Mouse (Mus musculus): Measurements from ENCODE around the gene Atxn7l1. TPM values are rescaled to one million over a fixed set of nuclear protein-coding genes. Genes with fewer than 3 reads are reported as not detected.

The Atxn7l1 gene
- polyA plus RNA-seq, 1 experiment from 2014 or later: 22.1 TPM

GRCm38 (mm10) chr12:33174171-33174570, 26.7 kb downstream of the Atxn7l1 start:
- H3K9me3 ChIP-seq: no peaks in the 10 kb centered on the region
- no peaks in the 10 kb centered on the region for H3K36me3 ChIP-seq

GRCm38 (mm10) chr12:33174675-33175357, 27.3 kb downstream of the Atxn7l1 start:
- Histone ChIP-seq H3K9ac (0 out of 2 replicates have a peak overlapping the region, but pooled peaks have one; percentile 18), H3K9me3 (no peaks in the 10 kb centered on the region), H3K4me1 (replicated peaks) (peaks cover 43% of the 10 kb centered on the region), H3K36me3 (no peaks in the 10 kb centered on the region), H3K4me3 (no peak overlapping the region), H3K27me3 (no peaks in the 10 kb centered on the region), H3K4me2 (no peak overlapping the region), H3K27ac (replicated peaks) (no peak overlapping the region)
- 60% methylated on average over 10 of the region's 10 CpGs for WGBS
- 0 out of 2 replicates have a peak, but pooled peaks have one; percentile 5 for ATAC-seq (ENCODE audit: low read depth)

More at GRCm38 (mm10) chr12:33174171-33174570, 26.7 kb downstream of the Atxn7l1 start:
- no peaks in the 10 kb centered on the region for H3K27me3 ChIP-seq
- no peak overlapping the region for H3K4me3 ChIP-seq
- no peak overlapping the region for H3K27ac ChIP-seq (replicated peaks)
- H3K4me1 ChIP-seq (replicated peaks): peaks cover 43% of the 10 kb centered on the region
- H3K4me2 ChIP-seq: no peak overlapping the region
- no peak overlapping the region for H3K9ac ChIP-seq
- WGBS: 73% methylated on average over 7 of the region's 7 CpGs
- ATAC-seq (ENCODE audit: low read depth): 0 out of 2 replicates have a peak, but pooled peaks have one; percentile 2

- H3K4me2 ChIP-seq: peak overlapping the region; percentile 55
- peak overlapping the region; percentile 22 for H3K4me3 ChIP-seq
- no peaks in the 10 kb centered on the region for H3K27me3 ChIP-seq
- H3K4me1 ChIP-seq (replicated peaks): peaks cover 43% of the 10 kb centered on the region
- peak overlapping the region; percentile 57 for H3K9ac ChIP-seq
- no peaks in the 10 kb centered on the region for H3K36me3 ChIP-seq
- peak; percentile 51; the same call in 1 of the 2 replicates for ATAC-seq (ENCODE audit: low read depth)
- 5% methylated on average over 25 of the region's 25 CpGs for WGBS
- no peaks in the 10 kb centered on the region for H3K9me3 ChIP-seq
- H3K27ac ChIP-seq (replicated peaks): peak overlapping the region; percentile 23; the same call in 1 of the 2 replicates
Measured at GRCm38 (mm10) chr12:33175621-33176554, 28.4 kb downstream of the Atxn7l1 start.

GRCm38 (mm10) chr12:33176555-33176900, 29.0 kb downstream of the Atxn7l1 start:
- H3K4me3 ChIP-seq: peak overlapping the region; percentile 22; the same call in 1 of the 2 replicates
- no peaks in the 10 kb centered on the region for H3K36me3 ChIP-seq
- 18% methylated on average over 5 of the region's 5 CpGs for WGBS
- ATAC-seq (ENCODE audit: low read depth): no peak
- no peaks in the 10 kb centered on the region for H3K9me3 ChIP-seq
- H3K9ac ChIP-seq: peak overlapping the region; percentile 57
- no peaks in the 10 kb centered on the region for H3K27me3 ChIP-seq
- no peak overlapping the region for H3K27ac ChIP-seq (replicated peaks)
- peaks cover 46% of the 10 kb centered on the region for H3K4me1 ChIP-seq (replicated peaks)
- H3K4me2 ChIP-seq: peak overlapping the region; percentile 55

GRCm38 (mm10) chr12:33180421-33180820, 32.9 kb downstream of the Atxn7l1 start:
- Histone ChIP-seq H3K36me3 (no peaks in the 10 kb centered on the region), H3K9me3 (no peaks in the 10 kb centered on the region), H3K4me1 (replicated peaks) (peaks cover 42% of the 10 kb centered on the region), H3K9ac (no peak overlapping the region), H3K4me2 (no peak overlapping the region), H3K4me3 (no peak overlapping the region), H3K27me3 (no peaks in the 10 kb centered on the region), H3K27ac (replicated peaks) (no peak overlapping the region)
- WGBS: 95% methylated on average over 2 of the region's 2 CpGs
- ATAC-seq (ENCODE audit: low read depth): no peak

- H3K4me3 ChIP-seq: no peak overlapping the region
- no peak for ATAC-seq (ENCODE audit: low read depth)
- H3K4me1 ChIP-seq (replicated peaks): peaks cover 29% of the 10 kb centered on the region
- no peaks in the 10 kb centered on the region for H3K36me3 ChIP-seq
- WGBS: 93% methylated on average over 4 of the region's 4 CpGs
- no peaks in the 10 kb centered on the region for H3K9me3 ChIP-seq
- H3K4me2 ChIP-seq: no peak overlapping the region
- no peaks in the 10 kb centered on the region for H3K27me3 ChIP-seq
- no peak overlapping the region for H3K27ac ChIP-seq (replicated peaks)
- H3K9ac ChIP-seq: no peak overlapping the region
Measured at GRCm38 (mm10) chr12:33181875-33182274, 34.4 kb downstream of the Atxn7l1 start.

GRCm38 (mm10) chr12:33182428-33183137, 35.1 kb downstream of the Atxn7l1 start:
- WGBS: 61% methylated on average over 11 of the region's 11 CpGs
- Histone ChIP-seq H3K27me3 (no peaks in the 10 kb centered on the region), H3K9ac (no peak overlapping the region), H3K4me3 (no peak overlapping the region), H3K36me3 (no peaks in the 10 kb centered on the region), H3K9me3 (no peaks in the 10 kb centered on the region), H3K4me1 (replicated peaks) (peaks cover 27% of the 10 kb centered on the region), H3K4me2 (no peak overlapping the region), H3K27ac (replicated peaks) (no peak overlapping the region)
- ATAC-seq (ENCODE audit: low read depth): peak; percentile 45; the same call in 1 of the 2 replicates

GRCm38 (mm10) chr12:33183138-33183627, 35.7 kb downstream of the Atxn7l1 start:
- Histone ChIP-seq H3K9me3 (no peaks in the 10 kb centered on the region), H3K4me1 (replicated peaks) (peaks cover 27% of the 10 kb centered on the region), H3K36me3 (no peaks in the 10 kb centered on the region), H3K9ac (no peak overlapping the region), H3K27ac (replicated peaks) (0 out of 2 replicates have a peak overlapping the region, but pooled peaks have one; percentile 49), H3K4me2 (no peak overlapping the region), H3K27me3 (no peaks in the 10 kb centered on the region), H3K4me3 (no peak overlapping the region)
- WGBS: 71% methylated on average over 4 of the region's 4 CpGs
- no peak for ATAC-seq (ENCODE audit: low read depth)

GRCm38 (mm10) chr12:33184137-33184536, 36.6 kb downstream of the Atxn7l1 start:
- WGBS: 94% methylated on average over 3 of the region's 3 CpGs
- no peak overlapping the region for H3K4me3 ChIP-seq

GRCm38 (mm10) chr12:33185046-33185445, 37.6 kb downstream of the Atxn7l1 start:
- Histone ChIP-seq H3K4me1 (replicated peaks) (peaks cover 27% of the 10 kb centered on the region), H3K9me3 (no peaks in the 10 kb centered on the region), H3K4me3 (no peak overlapping the region), H3K9ac (no peak overlapping the region), H3K4me2 (no peak overlapping the region), H3K27ac (replicated peaks) (no peak overlapping the region), H3K36me3 (no peaks in the 10 kb centered on the region), H3K27me3 (no peaks in the 10 kb centered on the region)
- 80% methylated on average over 6 of the region's 6 CpGs for WGBS
- ATAC-seq (ENCODE audit: low read depth): no peak

More at GRCm38 (mm10) chr12:33184137-33184536, 36.6 kb downstream of the Atxn7l1 start:
- H3K4me2 ChIP-seq: no peak overlapping the region
- H3K4me1 ChIP-seq (replicated peaks): peaks cover 27% of the 10 kb centered on the region
- ATAC-seq (ENCODE audit: low read depth): no peak
- no peaks in the 10 kb centered on the region for H3K27me3 ChIP-seq
- H3K9me3 ChIP-seq: no peaks in the 10 kb centered on the region
- no peak overlapping the region for H3K27ac ChIP-seq (replicated peaks)
- H3K36me3 ChIP-seq: no peaks in the 10 kb centered on the region
- H3K9ac ChIP-seq: no peak overlapping the region

GRCm38 (mm10) chr12:33186331-33186730, 38.8 kb downstream of the Atxn7l1 start:
- 96% methylated on average over 2 of the region's 2 CpGs for WGBS

More at GRCm38 (mm10) chr12:33186331-33186730, 38.8 kb downstream of the Atxn7l1 start:
- no peak overlapping the region for H3K4me2 ChIP-seq
- H3K36me3 ChIP-seq: no peaks in the 10 kb centered on the region
- H3K27ac ChIP-seq (replicated peaks): no peak overlapping the region
- H3K9ac ChIP-seq: no peak overlapping the region
- H3K4me3 ChIP-seq: no peak overlapping the region
- no peak for ATAC-seq (ENCODE audit: low read depth)
- no peaks in the 10 kb centered on the region for H3K27me3 ChIP-seq
- no peaks in the 10 kb centered on the region for H3K9me3 ChIP-seq
- H3K4me1 ChIP-seq (replicated peaks): peaks cover 26% of the 10 kb centered on the region
